16 mouse cellular contexts compared by ENCODE assay signal in genomic region chr2:120631521-120631920, GRCm38 (mm10). TPM values are rescaled to one million over a fixed set of nuclear protein-coding genes. Genes with fewer than 3 reads are reported as not detected.
A peak's percentile ranks its signal among the peaks of the same experiment; 100 is the strongest.
DNase-seq lines count a peak whose midpoint lies in the region; ATAC-seq and TF ChIP-seq lines count a peak whose summit lies in the region.
"Had no signal": no experiment of that assay in that cellular context is flagged by ENCODE, and none has a peak within 500 bp of the region (broad histone marks: within the 10 kb centered on the region; RNA-seq: fewer than 3 reads in every experiment).

No protein-coding gene starts in this region.

- no peaks in the 10 kb centered on the region for H3K27me3 ChIP-seq in lung, embryonic 14.5 days (ENCODE audit: insufficient read depth, low read length)
- H3K27me3 ChIP-seq in liver, embryonic 16.5 days (ENCODE audit: control insufficient read depth, insufficient read depth, low read depth, low read length): peaks cover 7% of the 10 kb centered on the region
- H3K27me3 ChIP-seq: embryonic facial prominence, embryonic 15.5 days; forebrain, embryonic 13.5 days had no signal

- H3K9ac ChIP-seq in lung, embryonic 14.5 days: no peak overlapping the region
- no peak overlapping the region for H3K9ac ChIP-seq in liver, embryonic 16.5 days (ENCODE audit: low read depth, low read length)
- H3K9ac ChIP-seq: embryonic facial prominence, embryonic 15.5 days; forebrain, embryonic 13.5 days had no signal

- H3K4me1 ChIP-seq in lung, embryonic 14.5 days (ENCODE audit: insufficient read depth): 0 out of 2 replicates have a peak, but pooled peaks cover 7% of the 10 kb centered on the region
- H3K4me1 ChIP-seq in liver, embryonic 16.5 days (ENCODE audit: control insufficient read depth, low read depth, low read length): peaks cover 26% of the 10 kb centered on the region

- H3K4me2 ChIP-seq in lung, embryonic 14.5 days: peak overlapping the region; percentile 5; the same call in 1 of the 2 replicates
- 0 out of 2 replicates have a peak overlapping the region, but pooled peaks have one; percentile 25 for H3K4me2 ChIP-seq in liver, embryonic 16.5 days (ENCODE audit: low read depth, low read length)
- H3K4me2 ChIP-seq: embryonic facial prominence, embryonic 15.5 days; forebrain, embryonic 13.5 days had no signal

- intact Hi-C loops in gastrocnemius, adult 2 months (cut with DNase I): loop anchor here (5.0 kb wide), 1 partner anchor 41 kb away; no protein-coding TSS in a partner anchor

- DNase-seq in gastrocnemius, adult 2 months: no peak
- DNase-seq in gastrocnemius, adult 18-20 months (ENCODE audit: low spot score): no peak
- no peak for DNase-seq in lung, embryonic 14.5 days
- no peak for DNase-seq in lung, postnatal 36 days
- DNase-seq in c-Kit-positive CD71-positive TER-119-negative erythroid progenitor cells, embryonic 14.5 days (ENCODE audit: low read depth): peak; percentile 55
- DNase-seq in testis, postnatal 14 days (ENCODE audit: low spot score): no peak
- DNase-seq: adrenal gland, postnatal 10 days; cerebellum, postnatal 10 days; embryo, embryonic 11 days; right cerebral cortex, adult 18-20 months; thymus, adult 18-20 months had no signal

- peaks cover 23% of the 10 kb centered on the region; the same call in 1 of the 2 replicates for H3K36me3 ChIP-seq in lung, embryonic 14.5 days (ENCODE audit: insufficient read depth)
- H3K36me3 ChIP-seq in liver, embryonic 16.5 days (ENCODE audit: control insufficient read depth, insufficient read depth): no peaks in the 10 kb centered on the region

- peak overlapping the region; percentile 0; the same call in 1 of the 2 replicates for H3K4me3 ChIP-seq in gastrocnemius, adult 2 months
- no peak overlapping the region for H3K4me3 ChIP-seq in lung, embryonic 14.5 days (ENCODE audit: low read depth, low read length)
- H3K4me3 ChIP-seq in liver, embryonic 16.5 days (ENCODE audit: low read depth, low read length): no peak overlapping the region
- H3K4me3 ChIP-seq: embryonic facial prominence, embryonic 15.5 days; forebrain, embryonic 13.5 days had no signal

- ATAC-seq in lung, embryonic 14.5 days (ENCODE audit: insufficient read depth): no peak
- ATAC-seq in liver, embryonic 16.5 days (ENCODE audit: low read depth): no peak
- ATAC-seq in frontal cortex, adult (ENCODE audit: low TSS enrichment): no peak
- ATAC-seq: forebrain, embryonic 13.5 days; hindbrain, postnatal 0 days had no signal

- WGBS in lung, embryonic 14.5 days: 48% methylated on average over 2 of the region's 2 CpGs
- WGBS in liver, embryonic 16.5 days (ENCODE audit: insufficient replicate concordance): 15% methylated on average over 2 of the region's 2 CpGs

- peak overlapping the region; percentile 85 for H3K27ac ChIP-seq in gastrocnemius, adult 2 months
- H3K27ac ChIP-seq in lung, embryonic 14.5 days (ENCODE audit: low read depth): peak overlapping the region; percentile 3; the same call in 1 of the 2 replicates
- no peak overlapping the region for H3K27ac ChIP-seq in liver, embryonic 16.5 days (ENCODE audit: low read length)
- H3K27ac ChIP-seq: embryonic facial prominence, embryonic 15.5 days; forebrain, embryonic 13.5 days; hindbrain, postnatal 0 days had no signal

- no peaks in the 10 kb centered on the region for H3K9me3 ChIP-seq in lung, embryonic 14.5 days (ENCODE audit: low read depth, low read length)
- H3K9me3 ChIP-seq in liver, embryonic 16.5 days (replicated peaks; ENCODE audit: control insufficient read depth, low read length): no peaks in the 10 kb centered on the region
- H3K9me3 ChIP-seq: embryonic facial prominence, embryonic 15.5 days; forebrain, embryonic 13.5 days had no signal

- no peak for TF ChIP-seq CTCF in gastrocnemius, adult 2 months (IDR thresholded peaks at IDR 0.05)
- TF ChIP-seq CTCF in lung, embryonic 14.5 days (IDR thresholded peaks at IDR 0.05; ENCODE audit: low read depth): no peak

RNA-seq across cellular contexts. Expression of gene Stard9, which starts 2.6 kb away (rescaled TPM):
- 1 to 10 TPM; 3.0 TPM for total RNA-seq in gastrocnemius, adult 2 months (2021)
- 1 to 10 TPM; 1.8 to 2.3 TPM for total RNA-seq in gastrocnemius, adult 18-20 months (2021)
- polyA plus RNA-seq in lung, embryonic 14.5 days (2014; fragmentation: Nextera tagmentation; extraction: Ambion mirVana): 14.1 and 14.9 TPM in 2 replicates
- polyA plus RNA-seq in liver, embryonic 16.5 days (2015; fragmentation: Nextera tagmentation; extraction: Ambion mirVana): 0.92 and 0.94 TPM in 2 replicates

RNA-seq across cellular contexts. Expression of gene Lrrc57, which starts 22.2 kb away (rescaled TPM):
- total RNA-seq in gastrocnemius, adult 2 months (2021): 10 to 100 TPM in 1 of 2 experiments, 1 to 10 TPM in 1; 9.9 to 13.9 TPM
- 10 to 100 TPM; 12.6 to 12.9 TPM for total RNA-seq in gastrocnemius, adult 18-20 months (2021)
- 22.6 and 23.5 TPM in 2 replicates for polyA plus RNA-seq in lung, embryonic 14.5 days (2014; fragmentation: Nextera tagmentation; extraction: Ambion mirVana)
- 11.4 and 12.7 TPM in 2 replicates for polyA plus RNA-seq in liver, embryonic 16.5 days (2015; fragmentation: Nextera tagmentation; extraction: Ambion mirVana)

RNA-seq across cellular contexts. Expression of gene Haus2, which starts 22.3 kb away (rescaled TPM):
- 1 to 10 TPM; 5.7 to 8.6 TPM for total RNA-seq in gastrocnemius, adult 2 months (2021)
- 1 to 10 TPM; 6.6 to 6.7 TPM for total RNA-seq in gastrocnemius, adult 18-20 months (2021)
- polyA plus RNA-seq in lung, embryonic 14.5 days (2014; fragmentation: Nextera tagmentation; extraction: Ambion mirVana): 25.7 and 26.0 TPM in 2 replicates
- polyA plus RNA-seq in liver, embryonic 16.5 days (2015; fragmentation: Nextera tagmentation; extraction: Ambion mirVana): 9.1 and 9.7 TPM in 2 replicates
